Mouse (Mus musculus) cerebellum, postnatal 10 days (tissue): ENCODE measurements around the gene Kcnmb2.

Experiments used
- DNase-seq, 2 experiments: peaks; one replicate each; pipeline ENCODE4 v3.0.0; 2021; ENCODE audit warnings: mixed read lengths in 2 of 2

Gene Kcnmb2

DNA sequence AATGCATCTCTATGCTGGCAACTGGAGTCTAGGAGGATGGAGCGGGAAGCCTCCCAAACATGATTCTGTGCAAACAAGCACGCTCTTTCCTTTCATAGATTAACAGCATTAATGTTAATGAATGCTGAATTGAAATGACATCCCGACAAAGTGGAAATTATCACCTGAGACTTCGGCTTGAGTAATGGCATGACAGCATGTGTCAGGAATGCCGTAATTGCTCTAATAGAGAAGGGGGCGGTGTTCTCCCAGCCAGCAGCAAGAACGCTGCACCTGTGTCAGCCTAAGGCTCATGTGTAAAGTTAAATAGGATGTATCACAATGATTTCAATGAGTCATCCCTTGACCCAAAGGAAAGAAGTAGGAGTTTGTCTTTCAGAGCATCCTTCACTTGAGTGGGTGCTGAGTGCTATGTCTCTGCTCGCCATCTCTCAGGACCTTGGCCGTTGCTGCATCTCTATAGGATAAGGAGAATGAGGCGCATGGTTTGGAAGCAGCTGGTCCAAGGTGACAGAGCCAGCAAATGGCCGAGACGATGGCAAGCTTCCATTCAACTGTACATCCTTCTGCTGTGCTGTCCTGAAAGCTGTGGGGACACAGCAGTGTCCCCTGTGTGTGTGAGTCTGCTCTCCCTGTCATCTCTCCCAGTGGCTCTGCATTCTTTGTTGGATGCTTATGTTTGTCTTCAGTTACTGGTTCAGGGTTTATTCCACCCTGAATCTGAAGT, 110.1 kb downstream of the Kcnmb2 start:
- DNase-seq: peak; percentile 46 to 50

DNA sequence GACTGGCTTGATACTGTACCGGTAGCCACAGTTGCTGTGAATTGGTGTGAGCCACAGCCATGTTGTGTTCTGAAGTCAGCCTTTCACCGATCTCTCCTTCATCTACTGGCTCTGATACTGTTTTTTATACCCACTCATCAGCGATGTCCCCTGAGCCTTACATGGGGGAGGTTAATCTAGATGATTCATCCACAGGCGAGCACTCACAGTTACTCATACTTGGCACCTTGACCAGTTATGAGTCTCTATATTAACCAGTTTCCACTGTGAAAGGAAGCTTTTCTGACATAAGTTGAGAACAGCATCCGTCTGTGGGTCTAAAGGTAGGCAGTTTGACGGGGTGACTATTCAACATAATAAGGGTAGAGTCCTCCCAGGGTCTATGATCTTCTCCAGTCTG, 118.7 kb downstream of the Kcnmb2 start:
- DNase-seq: no peak

DNA sequence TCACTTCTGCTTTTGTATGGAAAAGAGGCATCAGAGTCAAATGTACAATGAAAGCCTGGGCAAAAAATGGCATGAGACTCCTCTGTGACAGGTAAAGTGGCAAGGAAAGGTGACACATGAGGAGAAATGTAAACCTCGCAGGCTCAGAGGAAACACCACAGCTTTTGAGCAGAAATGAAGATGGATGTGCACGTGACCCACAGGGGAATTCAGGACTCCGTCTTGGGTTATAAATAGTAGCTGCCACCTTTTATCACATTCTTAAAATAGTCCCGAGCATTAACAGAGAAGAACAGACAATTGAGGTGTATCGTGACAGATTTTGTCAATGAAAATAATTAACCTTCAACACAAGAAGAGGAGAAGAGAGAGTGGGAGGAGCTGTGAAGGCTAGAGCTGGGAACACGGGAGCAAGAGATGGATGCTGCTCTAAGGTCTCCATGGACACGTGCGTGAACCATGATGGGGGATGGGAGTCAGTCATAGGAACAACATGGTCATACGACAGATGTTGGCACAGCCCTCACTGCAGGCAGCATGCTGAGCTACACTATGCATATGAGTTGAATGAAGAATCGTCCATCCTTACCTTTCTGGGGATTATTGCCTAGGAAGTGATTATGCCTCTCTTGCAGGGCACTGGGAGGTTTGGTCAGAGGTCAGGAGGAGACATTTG, 127.2 kb downstream of the Kcnmb2 start:
- DNase-seq: no peak

DNA sequence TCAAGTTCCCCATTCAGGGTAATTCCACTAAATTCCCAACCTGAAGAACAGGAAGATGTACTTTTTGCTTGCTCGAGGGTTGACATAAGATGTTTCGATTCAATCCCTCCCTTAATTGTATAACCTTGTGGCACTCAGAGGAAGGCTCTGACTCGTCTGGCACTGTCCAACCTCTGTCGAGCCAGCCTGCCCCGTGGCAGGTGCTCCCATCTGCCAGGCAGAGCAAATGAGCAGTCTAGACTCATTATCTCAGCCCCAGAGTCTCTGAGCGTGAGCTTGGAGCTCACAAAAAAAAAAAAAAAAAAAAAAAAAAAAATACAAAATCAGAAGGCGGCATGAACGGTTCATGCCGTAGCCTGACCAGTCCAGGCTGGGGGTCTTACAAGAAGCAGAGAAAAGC, 130.1 kb downstream of the Kcnmb2 start:
- peak; percentile 55 to 65 for DNase-seq

DNA sequence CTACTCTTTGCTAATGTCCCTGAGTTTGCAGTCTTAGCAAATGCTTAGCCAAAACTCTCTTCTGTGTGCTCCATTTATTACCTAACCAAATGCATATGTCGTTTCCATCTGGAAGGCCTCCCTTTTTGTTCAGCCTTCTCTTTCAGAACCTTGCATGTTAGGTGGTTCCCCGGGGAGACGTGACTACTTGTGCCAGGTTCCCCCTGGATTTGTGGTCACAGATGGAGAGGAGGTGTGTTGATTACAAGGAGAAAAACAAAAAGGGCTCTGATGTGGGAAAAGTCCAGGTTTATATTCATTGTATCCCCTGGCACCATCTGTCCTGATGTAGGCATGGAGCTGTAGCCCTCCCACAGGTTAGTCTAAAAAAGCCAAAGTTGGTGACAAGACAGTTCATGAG, 141.5 kb downstream of the Kcnmb2 start:
- peak; percentile 53 to 67 for DNase-seq

DNA sequence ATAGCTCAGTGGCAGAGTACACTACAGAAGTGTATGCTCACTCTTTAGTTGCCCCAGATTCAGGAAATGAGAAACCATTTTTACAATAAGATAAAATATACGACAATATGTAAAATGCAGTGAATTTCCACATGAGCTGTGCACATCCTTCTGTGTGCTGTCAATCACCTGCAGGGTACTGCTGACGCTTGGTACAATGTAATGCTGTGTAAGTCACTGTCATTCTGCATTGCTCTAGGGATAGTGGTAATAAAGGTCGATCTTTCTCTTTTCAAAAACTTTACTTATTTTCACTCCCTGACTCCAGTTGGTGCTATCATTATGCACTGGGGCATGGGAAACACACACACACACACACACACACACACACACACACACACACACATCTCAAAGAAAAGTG, 146.5 kb downstream of the Kcnmb2 start:
- no peak for DNase-seq

DNA sequence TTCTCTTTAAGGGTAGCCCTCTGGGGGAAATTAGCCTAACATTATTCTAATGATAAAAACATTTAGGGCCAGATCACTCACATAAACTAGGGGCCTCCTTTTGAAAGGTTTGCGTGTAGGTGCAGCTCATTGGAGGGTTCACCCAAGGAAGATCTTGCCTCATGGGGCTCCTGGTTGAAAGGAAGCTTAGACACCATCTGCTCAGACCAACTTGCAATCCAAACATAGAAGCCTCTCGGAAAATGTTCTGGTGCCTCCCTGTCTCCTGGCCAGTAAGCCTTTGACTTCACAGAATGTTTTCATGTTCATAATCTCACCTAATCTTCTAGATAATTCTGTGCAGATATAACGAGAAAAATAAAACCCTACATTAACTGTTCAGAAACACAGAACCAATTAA, 150.3 kb downstream of the Kcnmb2 start:
- peak; percentile 27 to 43 for DNase-seq

DNA sequence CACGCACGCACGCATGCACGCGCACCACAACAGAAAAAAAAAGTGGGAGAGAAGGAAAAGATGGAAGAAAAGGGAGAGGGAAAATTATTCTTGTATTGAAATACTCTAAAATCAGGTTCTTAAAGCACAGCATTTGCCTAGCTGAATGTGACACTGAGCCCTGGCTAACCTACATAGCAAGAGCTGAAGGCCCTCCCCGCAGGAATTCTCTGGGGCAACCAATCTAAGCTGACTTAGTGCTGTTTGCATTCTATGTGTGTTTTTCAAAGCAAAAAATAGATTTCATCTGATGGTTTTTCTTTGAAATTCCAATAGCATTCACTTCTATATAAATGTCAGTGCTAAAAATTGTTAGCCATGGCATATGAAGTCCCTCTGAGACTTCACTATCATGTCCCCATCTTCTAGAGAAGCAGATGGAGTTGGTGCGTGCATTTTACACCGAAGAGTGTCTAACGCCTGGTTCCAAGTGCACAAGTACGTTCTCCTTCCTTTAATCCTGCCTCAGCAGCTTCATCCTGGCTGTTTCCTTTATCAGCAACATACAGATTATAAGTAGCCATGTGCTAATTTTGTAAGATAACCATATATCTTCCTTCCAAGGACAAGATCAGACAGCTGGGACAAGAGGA, 151.4 kb downstream of the Kcnmb2 start:
- DNase-seq: no peak

DNA sequence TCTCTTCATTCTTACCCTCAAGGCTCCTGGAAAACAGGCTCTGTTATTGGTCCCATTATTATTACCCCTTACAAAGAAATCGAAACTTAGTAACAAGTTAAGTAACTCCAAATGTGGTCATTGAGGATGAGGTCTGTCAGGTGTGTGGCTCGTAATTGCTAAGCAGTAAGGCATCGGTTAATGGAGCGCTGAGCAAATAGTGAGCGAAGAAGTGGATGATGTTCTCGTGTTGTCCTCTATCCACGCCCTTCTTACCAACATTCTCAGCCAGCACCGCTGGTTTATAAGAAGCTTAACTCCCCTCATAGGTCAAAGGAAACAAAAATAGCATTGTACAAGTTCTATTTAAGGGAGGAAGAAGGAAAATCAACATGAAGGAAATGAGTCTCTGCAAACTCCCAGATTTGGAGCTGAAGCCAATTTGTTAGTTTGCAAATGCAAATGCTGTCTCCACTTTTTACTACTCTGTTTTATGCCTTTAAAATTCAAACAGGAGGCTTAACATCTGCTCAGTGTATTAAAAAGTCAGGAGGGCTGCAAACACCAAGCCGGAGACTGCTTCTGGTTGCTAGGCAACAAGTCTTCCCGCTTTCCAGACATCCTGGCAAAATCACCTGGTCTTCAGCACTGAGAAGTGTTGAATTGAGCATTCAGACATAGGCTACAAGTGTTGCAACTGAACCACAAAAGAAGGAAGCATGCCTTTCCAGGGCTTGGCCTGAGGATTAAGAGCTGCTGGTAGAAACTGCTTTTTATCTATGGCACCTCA, 157.8 kb downstream of the Kcnmb2 start:
- DNase-seq: no peak

DNA sequence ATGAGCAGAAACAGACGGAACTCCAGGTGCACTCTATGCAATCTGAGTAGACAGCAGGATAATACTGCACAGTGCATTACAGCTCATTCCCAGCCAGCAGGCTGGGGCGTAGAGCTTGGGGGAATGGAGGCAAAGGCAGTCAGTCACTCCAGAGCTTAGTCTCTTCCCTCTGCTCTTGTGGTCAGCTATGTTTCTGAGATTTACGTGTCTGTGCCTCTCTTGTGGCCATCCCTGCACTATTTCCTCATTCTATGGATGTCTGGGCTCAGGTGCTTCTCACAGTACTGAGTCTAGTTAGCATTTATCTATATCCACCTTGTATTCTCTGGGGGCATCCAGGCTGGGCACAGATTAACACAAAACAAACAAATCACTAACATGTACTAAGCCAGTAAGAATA, 160.4 kb downstream of the Kcnmb2 start:
- no peak for DNase-seq

DNA sequence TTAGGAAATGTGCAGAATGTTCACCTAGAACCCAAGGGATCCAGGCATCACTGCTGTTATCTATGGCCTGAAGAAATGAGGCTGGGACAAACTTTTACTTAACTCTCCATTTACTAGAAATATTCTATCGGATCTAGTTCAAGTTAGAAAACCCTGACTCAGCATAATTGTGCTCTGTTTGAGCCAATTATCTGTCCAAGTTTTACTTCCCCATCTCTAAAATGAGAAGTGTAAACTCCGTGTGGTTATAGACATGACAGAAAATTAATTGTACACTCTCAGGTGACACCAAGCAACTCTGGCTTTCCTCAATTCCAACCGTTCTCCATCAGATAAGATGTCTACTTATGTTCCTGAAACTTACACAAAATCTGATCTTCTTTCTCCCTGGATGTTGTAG, 161.0 kb downstream of the Kcnmb2 start:
- DNase-seq: no peak

DNA sequence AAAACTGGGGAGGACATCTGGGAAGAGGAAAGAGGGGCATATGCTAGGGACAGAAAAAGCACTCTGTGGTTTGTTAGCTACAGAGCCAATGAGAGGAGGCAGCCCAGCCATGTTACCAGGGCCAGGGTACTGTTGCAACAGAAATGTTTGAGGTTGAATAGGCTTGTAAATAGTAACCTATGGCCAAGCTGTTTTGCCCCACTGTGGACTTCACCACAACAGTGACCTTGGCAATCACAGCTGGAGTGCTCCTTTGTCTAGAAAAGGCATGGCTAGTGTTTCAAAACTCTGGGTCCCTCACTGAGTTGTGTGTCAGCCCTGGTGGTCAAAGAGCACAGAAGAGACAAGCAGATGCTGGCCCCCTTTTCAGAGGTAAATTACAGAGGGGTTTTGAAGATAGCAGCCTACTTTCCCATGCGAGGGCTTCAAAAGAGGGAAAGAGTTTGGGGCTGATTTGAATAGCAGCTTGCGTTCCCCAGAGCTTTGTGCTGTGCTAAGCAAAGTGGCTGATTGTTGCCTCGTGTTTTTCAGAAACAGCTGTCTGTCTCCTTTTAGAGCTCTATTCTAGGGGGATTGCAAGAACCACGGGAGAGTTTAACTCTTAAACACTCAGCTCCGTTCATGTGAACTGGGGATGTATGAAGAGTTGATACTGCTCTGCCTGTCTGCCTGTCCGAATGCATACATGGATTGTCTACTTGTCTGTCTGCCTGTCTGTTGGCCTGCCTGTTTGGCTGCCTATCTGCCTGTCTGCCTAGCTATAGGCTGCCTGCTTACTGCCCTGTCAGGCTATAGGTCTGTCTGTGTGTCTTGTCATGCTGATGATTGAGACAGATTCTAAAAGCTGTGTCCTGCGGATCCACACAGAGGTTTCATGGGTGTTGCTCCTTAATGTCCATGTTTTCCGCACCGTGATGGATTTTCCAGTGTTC, 165.0 kb downstream of the Kcnmb2 start:
- no peak for DNase-seq

DNA sequence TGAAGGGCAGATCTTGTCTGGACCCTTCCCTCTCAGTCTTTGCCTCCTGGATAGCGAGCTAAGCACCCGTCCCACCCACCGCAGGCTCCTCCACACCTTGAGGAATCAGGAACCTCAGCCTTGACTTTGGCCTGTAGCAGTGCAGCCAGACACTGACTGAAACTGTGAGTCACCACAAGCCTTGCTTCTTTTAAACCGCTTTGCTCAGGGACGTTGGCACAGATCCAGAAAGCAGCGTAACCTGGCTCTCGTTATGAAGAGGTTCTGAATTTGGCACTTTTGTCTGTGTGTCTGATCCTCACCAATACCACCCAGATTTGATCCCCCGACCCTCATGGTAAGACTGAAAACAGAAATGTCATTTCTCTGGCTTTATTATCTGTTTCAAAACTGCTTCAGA, 171.6 kb downstream of the Kcnmb2 start:
- peak; percentile 66 to 73 for DNase-seq

DNA sequence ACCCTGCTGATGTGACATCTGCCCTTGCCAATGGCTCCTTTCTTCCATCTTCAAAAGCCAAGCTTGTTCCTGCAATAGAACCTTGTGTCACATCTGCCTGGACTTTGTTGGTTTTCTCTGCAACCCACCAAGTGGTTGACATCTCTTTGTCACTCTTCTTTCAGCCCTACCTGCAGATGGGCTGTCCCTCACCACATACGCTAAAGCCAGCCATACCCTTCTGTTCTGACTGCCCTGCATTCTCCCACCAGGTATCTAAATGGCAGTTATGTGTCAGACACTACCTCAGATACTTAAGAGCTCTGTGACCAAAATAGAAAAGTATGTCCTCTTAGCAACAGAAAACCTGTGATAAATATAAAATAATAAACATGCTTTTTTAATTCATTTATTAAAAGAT, 186.5 kb downstream of the Kcnmb2 start:
- DNase-seq: no peak

DNA sequence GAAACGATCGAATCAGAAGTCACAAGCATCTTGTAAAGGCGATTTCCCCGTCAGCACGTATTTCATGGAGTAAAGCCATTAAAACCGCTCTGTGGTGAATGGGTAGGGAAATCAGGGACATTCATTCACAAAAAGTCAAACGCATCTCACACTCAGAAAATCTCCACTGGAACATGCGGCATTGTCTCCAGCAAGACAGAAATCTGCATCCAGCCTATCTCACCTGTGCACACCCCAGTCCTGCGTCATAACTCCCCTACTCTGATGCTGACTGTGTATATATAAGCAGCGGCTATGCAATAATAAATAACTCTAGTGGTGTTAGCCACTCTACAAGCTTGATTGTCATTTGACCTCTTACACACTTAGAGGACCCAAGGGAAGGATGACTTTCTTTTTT, 199.1 kb downstream of the Kcnmb2 start:
- no peak for DNase-seq

DNA sequence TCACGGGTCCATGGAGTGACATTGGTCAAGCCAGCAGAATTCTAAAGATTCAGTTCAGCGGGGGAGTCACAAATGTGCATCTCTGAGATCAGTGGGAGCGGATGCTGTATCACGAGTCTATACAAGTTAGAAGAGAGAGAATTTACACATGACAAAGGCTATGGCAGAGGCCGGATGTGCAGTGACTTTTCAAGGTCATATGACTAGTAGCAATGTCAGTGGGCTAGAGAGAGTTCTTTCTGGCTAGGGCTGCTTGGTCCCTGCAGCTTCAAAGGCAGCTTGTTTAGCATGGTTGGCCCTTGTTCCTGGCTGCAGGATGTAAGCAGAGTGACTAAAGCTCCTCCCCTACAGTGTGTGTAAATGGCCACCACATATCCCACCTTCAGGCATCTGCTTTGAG, 217.5 kb downstream of the Kcnmb2 start:
- no peak for DNase-seq

DNA sequence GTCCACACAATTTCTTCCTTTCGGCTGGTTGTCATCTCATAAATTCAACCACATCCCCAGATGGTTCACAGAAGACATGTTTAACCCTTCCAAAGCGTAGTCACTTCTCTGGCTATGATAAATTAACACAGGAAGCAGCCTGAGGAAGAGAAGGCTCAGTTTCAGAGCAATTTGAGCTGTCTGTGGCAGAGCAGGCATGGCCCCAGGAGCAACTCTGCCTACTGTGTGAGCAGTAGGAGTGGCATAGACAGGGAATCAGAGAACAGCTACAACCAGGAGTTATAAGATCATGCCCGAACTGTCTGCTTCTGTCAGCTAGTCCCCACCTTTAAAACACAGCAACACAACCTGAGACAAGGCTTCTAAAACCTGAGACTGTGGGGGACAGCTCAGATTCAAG, 219.4 kb downstream of the Kcnmb2 start:
- DNase-seq: no peak

DNA sequence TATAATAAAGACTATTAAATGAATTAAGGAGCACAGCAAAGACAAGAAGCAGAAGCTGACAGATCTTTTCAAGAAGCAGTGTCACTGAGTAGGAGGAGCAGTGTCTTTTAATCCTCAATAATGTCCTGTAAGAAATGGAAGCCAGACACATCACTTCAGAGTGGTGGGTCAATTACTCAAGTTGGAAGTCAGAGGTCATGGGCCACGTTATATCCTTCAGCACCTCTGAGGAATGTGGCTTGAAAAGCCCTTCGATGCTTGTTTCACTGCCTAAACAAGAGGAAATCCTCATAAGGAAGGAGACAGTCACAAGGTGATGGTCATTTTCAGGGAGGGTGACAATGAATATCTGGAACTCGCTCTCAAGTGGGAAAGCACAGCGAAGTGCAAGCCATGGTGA, 223.1 kb downstream of the Kcnmb2 start:
- DNase-seq: no peak

DNA sequence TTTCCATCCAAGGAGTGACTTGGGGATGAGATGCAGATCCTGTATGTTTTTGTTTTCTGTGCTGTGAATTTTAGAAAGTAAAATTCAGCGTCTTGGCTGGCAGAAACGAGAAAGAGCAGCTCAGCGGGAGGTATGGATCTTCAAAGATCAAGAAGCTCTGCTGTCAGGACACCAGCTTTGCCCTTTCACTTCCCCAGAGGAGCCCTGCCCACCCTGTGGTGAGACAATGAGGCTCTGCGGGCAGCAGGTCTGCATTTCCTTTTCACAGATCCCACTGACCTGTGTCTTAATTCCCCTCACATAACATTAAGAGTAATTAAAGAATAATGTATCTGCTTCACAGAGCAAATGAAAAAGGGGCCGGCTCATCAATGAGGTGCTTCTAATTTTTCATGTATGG, 226.1 kb downstream of the Kcnmb2 start:
- DNase-seq: peak; percentile 13 to 15

DNA sequence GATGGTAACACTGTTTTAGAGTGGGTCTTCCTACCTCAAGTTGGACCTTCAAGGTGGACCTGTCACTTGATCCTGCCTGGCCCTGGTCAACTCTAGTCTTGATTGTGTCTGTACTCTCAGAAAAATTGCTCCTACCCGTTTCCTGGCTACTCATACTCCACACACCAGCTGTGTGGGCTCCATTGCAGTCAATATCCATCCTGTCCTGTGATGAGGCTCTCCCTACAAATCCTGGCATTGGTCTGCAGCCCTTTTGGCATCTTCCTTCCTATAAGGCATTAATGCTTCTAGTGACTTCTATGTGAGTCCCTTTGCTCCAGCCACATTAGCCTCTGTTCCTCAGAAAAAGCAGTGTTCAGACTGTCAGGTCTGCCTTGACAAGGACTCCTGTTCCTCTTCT, 228.4 kb downstream of the Kcnmb2 start:
- DNase-seq: no peak

DNA sequence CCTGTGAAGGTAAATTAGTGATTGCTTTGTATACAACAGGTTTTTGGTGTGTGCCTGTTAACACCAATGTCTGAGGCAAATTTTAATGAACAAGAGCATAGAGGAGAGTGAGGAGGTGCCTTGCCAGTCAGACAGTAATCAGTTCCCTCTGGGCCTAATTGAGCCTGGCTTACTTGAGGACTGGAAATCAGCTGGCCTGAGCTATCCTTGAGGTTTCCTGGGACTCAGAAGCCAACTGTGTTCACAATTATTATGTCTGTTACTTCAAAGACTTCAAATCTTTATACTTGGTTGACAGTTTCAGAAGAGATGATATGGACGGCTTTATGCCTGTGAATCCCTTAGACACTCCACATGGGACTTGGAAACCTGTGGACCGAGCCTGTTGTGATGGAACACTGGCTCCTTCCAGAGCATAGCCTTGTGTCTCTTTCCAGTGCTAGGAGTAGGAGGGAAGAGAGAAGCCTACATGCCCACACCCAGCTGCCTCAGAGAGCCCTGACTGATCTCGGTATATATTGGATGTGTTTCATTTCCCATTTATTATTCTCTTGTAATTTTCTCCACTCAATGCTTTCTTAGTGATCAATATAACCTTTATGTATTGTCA, 230.2 kb downstream of the Kcnmb2 start:
- DNase-seq: no peak

DNA sequence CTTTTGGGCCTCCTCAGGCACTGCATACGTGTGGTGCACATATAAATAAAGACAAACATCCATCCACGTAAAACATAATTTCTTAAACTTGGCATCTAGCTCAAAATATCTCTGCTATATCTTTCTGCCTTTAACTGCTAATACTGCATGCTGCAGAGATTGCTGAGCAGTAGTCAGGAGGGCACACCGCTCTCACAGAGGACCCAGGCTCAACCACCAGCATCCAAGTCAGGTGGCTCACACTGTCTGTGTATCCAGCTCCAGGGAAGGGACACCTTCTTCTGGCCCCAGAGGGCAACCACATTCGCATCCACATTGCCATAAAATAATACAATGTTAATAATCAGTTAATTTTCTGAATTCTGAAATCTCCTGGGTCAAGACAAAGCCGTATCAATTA, 241.9 kb downstream of the Kcnmb2 start:
- DNase-seq: no peak
